Mouse (Mus musculus) thymus, adult 18-20 months (tissue): ENCODE measurements around the gene Zfp335.
"Not testable (repeated sequence)": the region's sequence is repeated elsewhere in the genome, so short reads cannot be mapped to it uniquely, and the experiment has no call there.

Experiments
- DNase-seq, 2 experiments: peaks; one replicate each; pipeline ENCODE4 v3.0.0; 2022; ENCODE audit warnings: mixed read lengths in 2 of 2

Zfp335 gene

DNA sequence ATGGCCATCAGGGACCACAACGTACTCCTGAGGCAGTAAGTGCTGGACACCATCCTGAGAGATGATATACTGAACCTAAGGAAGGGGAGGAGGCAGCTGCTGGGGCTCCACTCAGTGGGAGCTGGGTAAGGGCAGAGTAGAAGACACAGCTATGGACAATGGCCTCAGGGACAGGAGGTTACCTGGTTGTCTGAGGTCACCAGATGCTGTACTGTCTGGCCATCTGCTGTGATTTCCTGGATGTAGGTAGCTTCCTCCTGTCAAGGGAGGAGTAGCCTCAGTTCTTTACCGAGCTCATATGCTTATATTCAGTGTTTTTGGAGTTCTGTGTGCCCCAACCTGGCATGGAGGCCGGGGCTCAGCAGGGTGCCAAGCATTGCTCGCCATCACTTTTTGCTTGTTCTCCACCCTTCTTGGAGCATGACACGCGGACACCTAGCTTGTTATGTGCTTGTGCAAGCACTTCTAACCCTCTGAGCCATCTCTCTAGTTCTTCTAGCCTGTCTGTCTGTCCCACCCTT is 18.8 kb downstream of the Zfp335 start:
- no peak for DNase-seq

DNA sequence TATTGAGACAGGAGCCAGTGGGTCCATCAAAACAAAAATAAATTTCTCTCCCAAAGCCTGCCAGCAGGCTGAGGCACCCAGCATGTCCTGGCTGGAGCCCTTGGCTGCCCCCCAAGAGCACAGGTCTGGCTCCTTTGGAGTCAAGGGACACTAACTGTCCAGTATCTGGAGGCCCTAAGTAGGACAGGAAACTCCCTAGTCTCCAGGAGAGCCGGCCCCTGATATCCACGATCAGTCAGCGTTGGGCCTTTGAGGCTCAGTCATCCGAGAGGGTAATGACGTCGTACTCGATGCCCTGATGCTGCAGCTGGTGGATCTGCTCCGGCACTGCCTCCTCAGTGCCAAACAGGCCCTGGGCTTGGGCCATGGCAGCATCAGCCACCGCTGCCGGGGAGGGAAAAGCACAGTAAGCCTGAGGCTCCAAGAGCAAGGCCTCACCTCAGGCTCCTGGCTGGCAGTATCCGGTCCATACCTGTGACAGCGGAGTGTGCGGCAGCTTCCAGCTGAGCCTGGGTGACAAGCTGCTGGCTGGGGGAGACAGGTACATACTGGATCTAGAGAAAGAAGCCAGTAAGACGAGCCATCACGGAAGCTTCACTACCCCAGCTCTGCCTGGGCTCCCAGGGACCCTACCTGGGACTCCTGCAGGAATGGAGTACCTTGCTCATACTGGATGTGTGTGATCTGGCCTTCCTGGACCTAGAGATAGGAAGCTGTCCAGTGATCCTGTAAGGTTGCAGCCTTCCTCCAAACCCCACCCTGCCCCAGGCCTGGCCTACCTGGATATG is 19.5 kb downstream of the Zfp335 start:
- DNase-seq, result no peak

DNA sequence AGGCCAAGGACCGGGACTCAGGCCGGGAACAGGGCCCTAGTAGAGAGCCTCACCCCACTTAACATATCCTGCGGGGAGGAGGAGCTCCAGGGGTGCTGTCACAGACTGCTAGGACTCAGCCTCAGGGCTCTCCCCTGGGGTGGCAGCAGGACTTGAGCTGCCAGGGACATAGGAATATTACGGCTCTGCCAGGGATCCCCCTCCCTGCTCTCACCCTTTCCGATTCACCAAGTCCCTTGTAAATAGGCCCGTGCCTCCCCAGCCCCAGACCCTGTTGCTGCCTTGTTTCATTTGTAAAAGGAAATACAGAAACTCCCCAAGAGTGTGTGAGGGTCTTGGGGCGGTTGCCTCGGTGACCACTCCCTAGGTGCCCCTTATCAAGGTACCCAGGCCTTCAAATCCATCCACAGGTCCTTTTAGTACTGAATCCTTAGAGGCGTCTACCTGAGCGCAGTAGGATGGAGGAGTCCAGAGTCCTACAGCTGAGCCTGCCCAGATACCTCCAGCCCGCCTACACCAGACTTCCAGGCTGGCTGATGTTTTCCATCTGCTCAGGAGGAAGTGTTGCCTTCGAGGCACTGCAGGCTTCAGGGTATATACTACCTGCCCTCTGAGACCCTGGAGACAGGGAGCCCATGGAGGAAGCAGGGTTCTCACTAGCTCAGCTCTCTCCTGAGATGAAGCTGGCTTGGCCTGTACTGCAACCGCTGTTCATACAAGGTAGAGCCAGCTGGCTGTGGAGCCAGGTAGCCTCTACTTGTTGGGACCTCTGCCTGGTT is 20.3 kb downstream of the Zfp335 start:
- DNase-seq, result no peak

DNA sequence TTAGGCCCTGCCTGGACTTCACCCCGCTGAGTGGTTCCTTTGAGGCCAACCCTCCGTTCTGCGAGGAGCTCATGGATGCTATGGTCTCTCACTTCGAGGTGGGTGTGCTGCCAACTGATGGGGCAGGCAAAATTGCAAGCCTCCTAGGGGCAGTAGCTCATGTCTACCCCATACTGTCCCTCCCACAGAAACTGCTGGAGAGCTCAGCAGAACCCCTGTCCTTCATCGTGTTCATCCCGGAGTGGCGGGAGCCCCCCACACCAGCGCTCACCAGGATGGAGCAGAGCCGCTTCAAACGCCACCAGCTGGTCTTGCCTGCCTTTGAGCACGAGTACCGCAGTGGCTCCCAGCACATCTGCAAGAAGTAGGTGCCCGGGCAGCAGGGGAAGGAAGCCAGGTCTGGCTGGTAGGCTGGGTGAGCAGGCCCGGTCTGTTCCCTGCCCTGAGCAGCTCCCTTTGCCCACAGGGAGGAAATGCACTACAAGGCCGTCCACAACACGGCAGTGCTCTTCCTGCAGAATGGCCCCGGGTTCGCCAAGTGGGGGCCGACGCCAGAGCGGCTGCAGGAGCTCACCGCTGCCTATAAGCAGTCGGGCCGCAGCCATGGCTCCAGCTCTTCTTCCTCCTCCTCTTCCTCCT is 21.0 kb downstream of the Zfp335 start:
- DNase-seq, result no peak

DNA sequence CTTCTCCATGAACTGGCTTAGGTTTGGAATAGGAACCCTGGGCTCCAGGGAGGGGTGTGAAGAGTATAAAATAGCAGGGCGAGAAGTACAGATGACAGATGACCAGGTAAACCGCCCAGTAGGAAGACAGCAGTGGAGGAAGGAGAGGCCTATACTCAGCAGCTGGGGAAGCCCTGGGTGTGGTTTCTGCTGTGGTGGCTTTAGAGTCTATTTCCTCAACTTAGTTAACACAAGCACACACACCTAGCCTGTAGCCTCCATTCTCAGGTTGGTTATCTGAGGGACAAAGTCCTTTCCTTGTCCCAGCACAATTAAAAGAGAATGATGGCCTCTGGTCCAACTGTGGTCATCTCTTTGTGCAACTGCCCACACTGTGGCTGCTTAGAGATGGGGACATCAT is 21.6 kb downstream of the Zfp335 start:
- no peak for DNase-seq

DNA sequence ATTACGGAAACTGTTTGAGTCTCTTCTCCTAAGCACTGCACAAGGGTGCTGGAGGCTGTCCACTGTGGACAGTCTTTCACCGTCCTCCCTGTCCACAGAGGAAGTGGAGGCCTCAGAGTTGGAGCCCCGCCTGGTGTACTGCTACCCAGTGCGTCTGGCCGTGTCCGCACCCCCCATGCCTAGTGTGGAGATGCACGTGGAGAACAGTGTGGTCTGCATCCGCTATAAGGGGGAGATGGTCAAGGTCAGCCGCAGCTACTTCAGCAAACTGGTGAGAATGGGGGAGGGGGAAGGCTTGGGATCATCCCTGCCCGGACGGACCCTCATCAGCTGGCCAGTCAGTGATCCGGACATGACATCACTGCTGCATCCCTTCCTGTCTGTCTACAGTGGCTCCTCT is 22.6 kb downstream of the Zfp335 start:
- DNase-seq, result no peak

DNA sequence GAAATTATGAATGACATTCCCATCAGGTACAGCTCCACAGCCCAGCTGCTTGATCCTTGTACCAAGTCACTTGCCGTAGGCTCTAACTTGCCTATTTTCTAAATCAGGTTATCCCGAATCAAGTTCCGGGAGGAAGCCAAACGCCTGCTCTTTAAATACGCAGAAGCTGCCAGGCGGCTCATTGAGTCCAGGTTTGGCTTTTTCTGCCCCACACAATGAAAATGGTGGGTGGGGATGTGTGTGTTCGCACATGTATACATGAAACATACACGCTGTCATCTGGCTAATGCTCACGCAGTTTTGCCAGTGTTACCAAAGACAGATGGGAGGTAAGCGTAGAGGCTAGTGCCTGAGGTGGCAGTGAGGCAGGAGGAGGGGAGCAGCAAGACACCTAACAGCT is 24.9 kb downstream of the Zfp335 start:
- no peak for DNase-seq

DNA sequence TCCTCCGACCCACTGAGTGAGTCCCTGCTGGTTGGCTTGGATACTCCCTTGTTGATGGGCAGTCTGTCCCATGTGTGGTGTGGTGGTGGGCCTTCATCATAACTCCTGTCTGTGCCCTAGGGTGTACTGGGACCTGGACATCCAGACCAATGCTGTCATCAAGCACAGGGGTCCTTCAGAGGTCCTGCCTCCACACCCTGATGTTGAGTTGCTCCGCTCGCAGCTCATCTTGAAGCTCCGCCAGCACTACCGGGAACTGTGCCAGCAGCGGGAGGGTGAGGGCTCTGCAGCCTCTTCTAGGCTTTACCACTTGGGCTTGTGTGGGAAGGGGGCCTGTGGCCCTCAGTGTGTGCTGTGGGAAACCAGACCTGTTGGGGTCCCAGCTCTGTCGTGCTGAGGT is 25.8 kb downstream of the Zfp335 start:
- no peak for DNase-seq

DNA sequence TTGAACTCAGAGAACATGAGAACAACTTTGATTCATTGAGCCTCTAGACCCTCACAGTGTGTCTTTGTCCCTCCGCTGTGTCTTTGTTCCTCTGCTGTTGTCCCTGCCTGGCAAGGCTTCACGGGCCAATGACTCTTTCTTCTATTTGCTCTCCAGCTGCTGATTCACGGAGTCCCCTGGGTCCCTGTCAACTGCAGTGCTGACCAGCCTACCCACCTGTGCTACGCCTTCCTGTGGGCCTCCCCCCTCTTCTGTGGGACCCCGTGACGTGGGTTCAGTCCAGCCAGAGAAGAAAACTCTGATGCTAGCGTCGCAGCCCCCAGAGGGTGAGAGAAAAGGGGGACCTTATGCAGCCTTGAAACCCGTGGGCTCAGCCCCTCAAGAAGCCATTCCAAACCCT is 28.9 kb downstream of the Zfp335 start:
- DNase-seq, result no peak

DNA sequence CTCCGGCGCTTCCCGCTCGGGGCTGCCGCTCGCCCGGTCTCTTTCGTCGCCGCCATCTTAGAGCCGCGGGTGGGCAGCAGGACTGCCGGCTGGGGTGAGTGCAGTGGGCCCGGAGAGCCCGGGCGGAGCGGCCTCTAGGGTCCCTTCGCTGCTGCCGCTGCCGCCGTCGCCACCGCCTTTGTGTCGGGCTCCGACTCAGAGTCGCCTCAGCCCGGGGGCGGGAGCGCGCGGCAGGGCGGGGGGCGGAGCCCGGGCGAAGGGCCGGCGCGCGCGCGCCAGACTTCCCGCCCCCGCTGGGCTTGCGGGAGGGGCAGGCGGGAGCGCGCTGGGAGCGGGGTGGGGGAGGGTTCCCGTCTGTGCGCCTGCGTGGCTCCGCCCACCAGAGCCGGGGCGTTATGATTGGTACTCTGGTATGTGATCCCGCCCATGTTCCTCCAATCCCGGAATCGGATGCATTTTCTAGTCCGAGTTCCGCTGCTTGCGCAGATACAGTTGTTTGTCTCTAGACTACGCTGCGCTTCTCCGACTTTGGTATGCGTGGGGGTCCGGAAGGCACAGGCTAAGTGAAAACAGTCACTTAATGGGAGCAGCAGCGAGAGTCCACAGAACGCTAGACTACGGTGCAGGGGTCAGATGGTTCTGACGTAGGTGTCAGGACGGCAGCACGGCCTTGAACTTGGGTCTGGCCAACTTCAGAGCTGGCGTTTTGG is 31.8 kb downstream of the Zfp335 start:
- peak; percentile 89 to 95 for DNase-seq

DNA sequence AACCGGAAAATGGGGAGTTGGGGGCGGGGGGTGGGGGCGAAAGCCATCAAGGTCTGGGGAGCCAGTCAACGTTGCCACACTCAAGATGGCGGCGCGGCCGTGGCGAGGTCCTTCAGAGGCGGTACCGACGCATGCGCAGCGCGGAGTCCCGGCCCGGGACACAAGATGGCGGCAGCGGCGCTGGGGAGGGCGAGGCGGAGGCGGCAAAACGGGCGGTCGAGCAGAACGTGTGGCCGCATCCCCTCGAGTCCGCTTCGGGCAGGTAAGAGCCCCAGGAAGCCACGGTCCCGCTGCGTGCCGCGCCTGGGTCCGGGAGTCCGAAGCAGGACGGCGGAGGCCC is 32.4 kb downstream of the Zfp335 start, which contains the start of gene Pcif1:
Pcif1 (plus strand) TSS at position 77 of the 340 bp plus-strand sequence.
- peak; percentile 87 to 90 for DNase-seq

DNA sequence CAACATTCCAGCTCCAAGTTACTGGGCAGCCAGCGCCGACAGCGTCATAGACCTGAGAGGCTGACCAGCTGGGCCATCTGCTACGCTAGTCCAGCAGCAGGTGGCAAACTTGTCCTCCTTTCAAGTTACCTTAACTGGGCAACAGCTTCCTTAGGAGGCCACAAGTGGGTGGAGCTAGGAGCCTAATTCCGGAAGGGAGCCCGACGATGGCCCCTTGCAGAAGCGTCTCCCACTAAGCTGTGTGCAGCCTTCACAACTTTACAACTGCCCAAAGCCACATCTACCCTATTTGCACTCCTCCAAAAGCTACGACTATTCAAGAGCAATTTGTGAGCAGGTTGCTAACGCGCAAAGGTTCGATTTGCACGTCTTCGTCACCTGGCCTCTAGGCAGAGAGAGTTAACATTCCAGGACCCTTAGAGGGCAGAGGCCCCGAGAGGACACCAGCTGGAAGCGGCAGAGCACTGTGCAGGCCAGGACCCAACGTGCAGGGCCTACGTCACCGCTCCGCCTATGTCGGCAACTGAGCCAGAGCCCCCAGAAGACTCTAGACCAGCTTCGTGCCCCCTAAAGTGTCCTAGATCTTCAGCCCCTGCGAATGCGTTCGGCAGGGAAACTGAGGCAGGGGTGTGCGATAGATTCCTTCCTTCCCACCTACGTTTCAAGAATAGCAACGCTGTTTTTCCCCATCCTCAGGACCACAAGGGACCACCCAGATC is 32.9 kb downstream of the Zfp335 start:
- DNase-seq, result peak; percentile 44 to 55

DNA sequence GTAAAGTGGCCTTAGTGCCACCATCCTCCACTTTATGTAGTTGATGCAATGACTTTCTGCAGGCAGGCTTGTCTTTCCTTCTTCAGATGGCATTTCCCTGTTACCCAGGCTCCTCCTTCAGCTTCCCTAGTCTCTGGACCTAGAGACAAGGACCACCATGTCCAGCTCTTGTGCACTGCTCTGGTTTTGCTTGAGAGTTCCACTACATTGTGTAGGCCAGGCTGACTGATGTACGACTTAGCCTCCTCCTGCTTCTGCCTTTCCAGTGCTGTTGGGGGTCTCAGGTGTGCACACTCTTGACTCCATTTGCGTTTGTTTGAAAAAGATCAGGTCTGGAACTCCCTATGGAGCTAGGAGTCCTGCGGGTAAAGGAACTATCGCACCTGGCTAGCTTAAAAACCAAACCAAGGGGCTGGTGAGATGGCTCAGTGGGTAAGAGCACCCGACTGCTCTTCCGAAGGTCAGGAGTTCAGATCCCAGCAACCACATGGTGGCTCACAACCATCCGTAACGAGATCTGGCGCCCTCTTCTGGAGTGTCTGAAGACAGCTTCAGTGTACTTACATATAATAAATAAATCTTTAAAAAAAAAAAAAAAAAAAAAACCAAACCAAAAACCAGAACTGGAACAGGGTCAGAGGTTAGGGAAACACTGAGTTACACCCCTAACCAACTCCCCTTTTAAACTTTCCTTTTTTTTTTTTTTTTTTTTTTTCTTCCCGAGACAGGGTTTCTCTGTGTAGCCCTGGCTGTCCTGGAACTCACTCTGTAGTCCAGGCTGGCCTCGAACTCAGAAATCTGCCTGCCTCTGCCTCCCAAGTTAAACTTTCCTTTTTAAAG is 34.0 kb downstream of the Zfp335 start:
- not testable (repeated sequence) for DNase-seq

DNA sequence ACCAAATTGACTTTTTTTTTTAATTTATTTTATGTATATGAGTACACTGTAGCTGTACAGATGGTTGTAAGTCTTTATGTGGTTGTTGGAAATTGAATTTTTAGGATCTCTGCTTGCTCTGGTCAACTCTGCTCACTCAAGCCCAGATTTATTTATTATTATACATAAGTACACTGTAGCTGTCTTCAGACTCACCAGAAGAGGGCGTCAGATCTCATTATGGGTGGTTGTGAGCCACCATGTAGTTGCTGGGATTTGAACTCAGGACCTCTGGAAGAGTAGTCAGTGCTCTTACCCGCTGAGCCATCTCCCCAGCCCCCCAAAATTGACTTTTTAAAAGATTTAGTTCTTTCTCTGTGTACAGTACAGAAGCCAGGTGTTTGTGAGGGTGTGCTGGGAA is 35.9 kb downstream of the Zfp335 start:
- DNase-seq, result not testable (repeated sequence)

DNA sequence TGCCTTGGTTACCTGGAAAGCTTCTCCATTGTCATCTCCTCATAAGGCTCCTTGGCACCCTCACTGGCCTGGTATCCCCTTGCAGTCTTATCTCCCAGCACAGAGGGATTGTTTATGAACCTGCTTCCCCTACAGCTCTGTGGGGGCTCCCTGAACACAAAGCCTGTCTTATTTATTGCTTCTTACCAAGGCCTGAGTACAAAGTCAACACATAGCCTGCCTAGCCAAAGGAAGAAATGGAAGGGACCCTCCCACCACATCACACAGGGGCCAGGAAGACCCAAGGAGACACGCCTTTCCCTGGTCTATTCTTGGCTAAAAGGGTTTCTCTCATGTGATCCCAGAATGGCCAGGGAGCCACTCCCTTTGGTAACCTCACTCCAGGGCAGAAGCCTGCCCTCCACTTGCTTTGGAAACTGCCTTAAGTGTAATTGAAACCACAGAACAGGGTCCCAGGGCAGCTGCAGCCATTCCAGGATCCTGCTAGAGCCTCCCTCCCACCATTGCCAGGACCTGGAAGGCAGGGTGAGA is 37.3 kb downstream of the Zfp335 start:
- no peak for DNase-seq

DNA sequence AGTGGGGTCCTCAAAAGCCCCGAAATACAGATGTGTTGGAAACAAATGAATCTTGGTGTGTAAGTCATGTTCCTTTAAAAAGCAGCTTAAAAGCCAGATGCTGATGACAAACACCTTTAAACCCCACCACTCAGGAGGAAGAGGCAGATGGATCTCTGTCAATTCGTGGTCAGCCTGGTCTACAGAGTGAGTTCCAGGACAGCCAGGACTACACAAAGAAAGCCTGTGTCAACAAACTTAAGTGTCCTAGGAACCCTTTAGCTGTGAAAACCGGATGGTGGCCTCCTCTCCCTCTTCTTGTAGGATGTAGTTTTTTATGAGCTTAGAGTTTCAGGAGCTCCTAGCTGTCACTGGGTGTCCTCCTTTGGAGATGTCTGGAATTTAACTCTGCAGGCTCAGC is 37.9 kb downstream of the Zfp335 start:
- DNase-seq, result no peak

DNA sequence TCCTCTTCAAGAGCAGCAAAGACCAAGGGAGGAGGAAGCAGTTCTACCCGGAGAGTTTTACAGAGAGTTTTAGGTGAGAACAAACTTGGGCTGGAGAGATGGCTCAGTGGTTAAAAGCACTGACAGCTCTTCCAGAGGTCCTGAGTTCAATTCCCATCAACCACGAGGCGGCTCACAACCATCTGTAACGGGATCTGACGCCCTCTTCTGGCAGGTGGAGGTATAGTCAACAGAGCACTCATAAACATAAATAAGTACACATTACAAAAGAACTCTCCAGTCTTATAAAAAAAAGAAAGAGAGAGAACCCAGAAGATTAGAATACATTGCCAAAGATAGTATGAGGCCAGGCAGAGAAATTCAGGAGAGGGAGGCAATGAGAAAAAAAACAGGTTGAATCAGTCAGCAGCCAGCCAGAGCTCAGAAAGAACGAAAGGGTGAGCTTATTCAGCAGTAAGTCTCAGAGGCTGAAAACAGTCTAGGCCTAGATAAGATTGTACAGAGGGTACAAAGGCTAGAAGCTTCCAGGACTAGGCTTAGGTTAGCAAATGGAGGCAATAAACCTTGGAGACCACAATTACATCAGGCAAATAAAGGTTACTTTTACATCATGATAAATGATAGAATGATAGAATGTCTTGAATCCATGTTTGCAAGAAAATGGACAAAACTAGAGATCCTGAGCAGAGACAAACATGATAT is 39.8 kb downstream of the Zfp335 start:
- DNase-seq, result no peak

DNA sequence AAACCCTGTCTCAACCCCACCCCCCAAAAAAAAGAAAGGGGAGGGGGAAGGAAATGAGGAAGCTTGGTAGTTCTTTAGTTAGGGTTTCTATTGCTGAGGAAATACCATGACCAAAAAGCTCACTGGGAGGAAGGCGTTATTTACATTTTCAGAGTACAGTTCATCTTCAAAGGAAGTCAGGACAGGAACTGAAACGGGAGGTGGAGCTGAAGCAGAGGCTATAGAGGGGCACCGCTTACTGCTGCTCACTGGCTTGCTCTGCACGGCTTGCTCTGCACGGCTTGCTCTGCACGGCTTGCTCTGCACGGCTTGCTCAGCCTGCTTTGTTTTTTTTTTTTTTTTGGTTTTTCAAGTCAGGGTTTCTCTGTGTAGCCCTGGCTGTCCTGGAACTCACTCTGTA is 43.1 kb downstream of the Zfp335 start:
- DNase-seq, result no peak

DNA sequence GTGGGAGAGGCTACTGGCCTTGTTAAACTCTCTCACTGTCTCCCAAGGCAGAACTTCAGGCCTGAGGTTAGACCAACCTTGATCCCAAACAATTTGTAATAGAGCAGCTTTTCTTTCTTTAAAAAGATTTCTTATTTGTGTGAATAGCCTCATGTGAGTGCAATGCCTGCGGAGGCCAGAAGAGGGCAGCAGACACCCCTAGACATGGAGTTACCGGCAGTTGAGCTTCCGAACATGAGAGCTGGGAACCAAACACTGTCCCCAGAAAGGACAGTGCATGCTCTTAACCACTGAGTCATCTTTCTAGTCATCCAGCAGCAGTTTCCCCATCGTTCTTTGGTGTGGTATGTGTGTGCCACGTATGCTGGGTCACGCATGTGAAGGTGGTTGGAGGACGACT is 44.0 kb downstream of the Zfp335 start:
- no peak for DNase-seq
